Mouse (Mus musculus) neutrophil, adult 59 days (primary cell): ENCODE measurements around the gene Armcx5. TPM values are rescaled to one million over a fixed set of nuclear protein-coding genes. Genes with fewer than 3 reads are reported as not detected.

Experiments used
- total RNA-seq, 2 experiments: library from RNA; stranded (reverse); gene quantifications; 1 replicate in 1 of 2; 2 replicates in 1 of 2; pipeline ENCODE4 v1.2.4; 2023

Armcx5 gene
- total RNA-seq: 10 to 100 TPM; 12.2 to 12.4 TPM

GRCm38 (mm10) chrX:135742304-135743055 is at the start of gene Armcx5, which contains the start of gene Gprasp1:
Armcx5 (plus strand) TSS chrX:135742733.
Gprasp1 (plus strand) TSS chrX:135742733.

GRCm38 (mm10) chrX:135693633-135694032 is 48.9 kb upstream of the Armcx5 start, which contains the start of gene Tcp11x2:
Tcp11x2 (minus strand) TSS chrX:135693790.

GRCm38 (mm10) chrX:135725161-135725560 is 17.4 kb upstream of the Armcx5 start, which contains the start of gene Tmsb15a:
Tmsb15a (minus strand) TSS chrX:135725261.

Other genes starting within 250 kb of the Armcx5 start
- gene AV320801, start 248.1 kb upstream of the Armcx5 start, total RNA-seq: not detected
- gene Nxf7, start 144.0 kb upstream of the Armcx5 start, total RNA-seq: not detected
- gene Prame, start 115.0 kb upstream of the Armcx5 start, total RNA-seq: not detected
- 1 to 10 TPM in 1 of 2 experiments, not detected in 1; 1.7 TPM for gene Tcp11x2, start 48.9 kb upstream of the Armcx5 start, total RNA-seq
- gene Tmsb15a, start 17.5 kb upstream of the Armcx5 start, total RNA-seq: not detected
- 10 to 100 TPM; 15.6 to 20.6 TPM for gene Gprasp1, start within 50 bp of the Armcx5 start, total RNA-seq
- gene Bhlhb9, start 54.9 kb downstream of the Armcx5 start, total RNA-seq: 1 to 10 TPM; 2.3 to 3.6 TPM
- gene Gprasp2, start 96.3 kb downstream of the Armcx5 start, total RNA-seq: 1 to 10 TPM in 1 of 2 experiments, not detected in 1; 1.4 TPM